Comparison of ENCODE assay signal across 20 mouse cellular contexts in genomic region chr10:30754082-30754481, GRCm38 (mm10). TPM values are rescaled to one million over a fixed set of nuclear protein-coding genes. Genes with fewer than 3 reads are reported as not detected.
DNase-seq lines count a peak whose midpoint lies in the region; ATAC-seq and TF ChIP-seq lines count a peak whose summit lies in the region.
"Had no signal": no experiment of that assay in that cellular context is flagged by ENCODE, and none has a peak within 500 bp of the region (broad histone marks: within the 10 kb centered on the region; RNA-seq: fewer than 3 reads in every experiment).

No protein-coding gene starts in this region.

- no peak overlapping the region for H3K9ac ChIP-seq in liver, embryonic 14.5 days (replicated peaks)
- no peak overlapping the region for H3K9ac ChIP-seq in liver, postnatal 0 days (replicated peaks)
- H3K9ac ChIP-seq in neural tube, embryonic 15.5 days (replicated peaks): no peak overlapping the region
- no peak overlapping the region for H3K9ac ChIP-seq in kidney, embryonic 14.5 days (ENCODE audit: low read depth, low read length)
- H3K9ac ChIP-seq: heart, embryonic 15.5 days; hindbrain, embryonic 12.5 days; midbrain, embryonic 13.5 days; stomach, embryonic 15.5 days had no signal

- H3K27me3 ChIP-seq in liver, embryonic 14.5 days (ENCODE audit: control insufficient read depth, insufficient read depth, low read length): no peaks in the 10 kb centered on the region
- no peaks in the 10 kb centered on the region for H3K27me3 ChIP-seq in liver, postnatal 0 days (ENCODE audit: insufficient read depth, low read length)
- no peaks in the 10 kb centered on the region for H3K27me3 ChIP-seq in neural tube, embryonic 15.5 days (replicated peaks)
- H3K27me3 ChIP-seq in kidney, embryonic 14.5 days (ENCODE audit: control insufficient read depth, insufficient read depth, low read length): no peaks in the 10 kb centered on the region
- H3K27me3 ChIP-seq: heart, embryonic 15.5 days; hindbrain, embryonic 12.5 days; megakaryocyte, embryonic 14.5 days; midbrain, embryonic 13.5 days; stomach, embryonic 15.5 days had no signal

- TF ChIP-seq POLR2A in bone marrow macrophage, adult 2 months (IDR thresholded peaks at IDR 0.05; ENCODE audit: borderline replicate concordance, low read depth, low read length): no peak

- WGBS in liver, embryonic 14.5 days (ENCODE audit: insufficient replicate concordance): 70% methylated on average over 3 of the region's 3 CpGs
- 62% methylated on average over 3 of the region's 3 CpGs for WGBS in liver, postnatal 0 days (ENCODE audit: insufficient replicate concordance)
- 25% methylated on average over 3 of the region's 3 CpGs for WGBS in neural tube, embryonic 15.5 days
- 73% methylated on average over 3 of the region's 3 CpGs for WGBS in kidney, embryonic 14.5 days

- H3K9me3 ChIP-seq in liver, embryonic 14.5 days (ENCODE audit: control insufficient read depth, low read length): peaks cover 3% of the 10 kb centered on the region; the same call in 1 of the 2 replicates
- H3K9me3 ChIP-seq in liver, postnatal 0 days (ENCODE audit: low read length): no peaks in the 10 kb centered on the region
- H3K9me3 ChIP-seq in neural tube, embryonic 15.5 days (replicated peaks): no peaks in the 10 kb centered on the region
- no peaks in the 10 kb centered on the region for H3K9me3 ChIP-seq in kidney, embryonic 14.5 days (ENCODE audit: control insufficient read depth, low read length)
- H3K9me3 ChIP-seq: heart, embryonic 15.5 days; hindbrain, embryonic 12.5 days; megakaryocyte, embryonic 14.5 days; midbrain, embryonic 13.5 days; stomach, embryonic 15.5 days had no signal

- no peaks in the 10 kb centered on the region; the same call in 1 of the 2 replicates for H3K36me3 ChIP-seq in liver, embryonic 14.5 days (replicated peaks; ENCODE audit: control insufficient read depth, insufficient read depth, low read depth)
- no peaks in the 10 kb centered on the region for H3K36me3 ChIP-seq in liver, postnatal 0 days (replicated peaks; ENCODE audit: insufficient read depth, low read length)
- 0 out of 2 replicates have a peak, but pooled peaks cover 3% of the 10 kb centered on the region for H3K36me3 ChIP-seq in neural tube, embryonic 15.5 days
- H3K36me3 ChIP-seq in kidney, embryonic 14.5 days (ENCODE audit: control insufficient read depth, insufficient read depth, low read length): no peaks in the 10 kb centered on the region
- H3K36me3 ChIP-seq: heart, embryonic 15.5 days; hindbrain, embryonic 12.5 days; midbrain, embryonic 13.5 days; stomach, embryonic 15.5 days had no signal

- no peak for ATAC-seq in liver, embryonic 14.5 days (ENCODE audit: insufficient read depth)
- ATAC-seq in liver, postnatal 0 days: no peak
- ATAC-seq in neural tube, embryonic 15.5 days (ENCODE audit: low FRiP score): peak; percentile 49; the same call in 1 of the 2 replicates
- no peak for ATAC-seq in kidney, embryonic 14.5 days (ENCODE audit: low FRiP score, low TSS enrichment)
- ATAC-seq: forebrain, embryonic 16.5 days; midbrain, embryonic 13.5 days had no signal

- peaks cover 54 to 63% of the 10 kb centered on the region in 2 experiments for H3K4me1 ChIP-seq in liver, embryonic 14.5 days (replicated peaks; ENCODE audit: control insufficient read depth in 2 of 2, insufficient read depth in 2 of 2, low read length in 1 of 2)
- peaks cover 25% of the 10 kb centered on the region for H3K4me1 ChIP-seq in liver, postnatal 0 days (ENCODE audit: insufficient read depth)
- peaks cover 37% of the 10 kb centered on the region for H3K4me1 ChIP-seq in bone marrow macrophage, adult 2 months (ENCODE audit: control insufficient read depth, insufficient read depth, low read length)
- 0 out of 2 replicates have a peak, but pooled peaks cover 3% of the 10 kb centered on the region for H3K4me1 ChIP-seq in neural tube, embryonic 15.5 days
- H3K4me1 ChIP-seq in kidney, embryonic 14.5 days (ENCODE audit: control insufficient read depth, insufficient read depth, low read length): no peaks in the 10 kb centered on the region
- H3K4me1 ChIP-seq: hindbrain, embryonic 12.5 days; midbrain, embryonic 13.5 days; stomach, embryonic 15.5 days had no signal

- no peak overlapping the region for H3K4me2 ChIP-seq in liver, embryonic 14.5 days (ENCODE audit: low read depth)
- no peak overlapping the region for H3K4me2 ChIP-seq in liver, postnatal 0 days (ENCODE audit: low read depth, low read length)
- H3K4me2 ChIP-seq in neural tube, embryonic 15.5 days: no peak overlapping the region
- H3K4me2 ChIP-seq in kidney, embryonic 14.5 days (replicated peaks; ENCODE audit: low read depth, low read length): no peak overlapping the region
- H3K4me2 ChIP-seq: hindbrain, embryonic 12.5 days; midbrain, embryonic 13.5 days; stomach, embryonic 15.5 days had no signal

- DNase-seq in layer of hippocampus, adult 2 months (ENCODE audit: low spot score in 2 of 2): peak in 1 of 2 experiments; percentile 26
- DNase-seq in layer of hippocampus, adult 11-12 months (ENCODE audit: low spot score): no peak
- no peak for DNase-seq in liver, embryonic 14.5 days (ENCODE audit: low read depth in 3 of 3, low spot score in 3 of 3)
- no peak for DNase-seq in liver, postnatal 0 days
- DNase-seq: adrenal gland, postnatal 25 days; cerebellum, adult 2 months; cerebellum, postnatal 14 days; gastrocnemius, postnatal 10 days; kidney, adult 8-10 months; kidney, postnatal 10 days; lung, postnatal 4 days had no signal

- no peak overlapping the region for H3K4me3 ChIP-seq in layer of hippocampus, adult 2 months
- H3K4me3 ChIP-seq in liver, embryonic 14.5 days (ENCODE audit: insufficient read depth in 1 of 2, low read depth in 2 of 2, low read length in 2 of 2): no peak overlapping the region
- no peak overlapping the region for H3K4me3 ChIP-seq in liver, postnatal 0 days (ENCODE audit: low read depth, low read length)
- no peak overlapping the region for H3K4me3 ChIP-seq in bone marrow macrophage, adult 2 months (ENCODE audit: insufficient read depth, low read length)
- H3K4me3 ChIP-seq in neural tube, embryonic 15.5 days (replicated peaks): no peak overlapping the region
- H3K4me3 ChIP-seq in kidney, embryonic 14.5 days (ENCODE audit: low read length): no peak overlapping the region
- H3K4me3 ChIP-seq: hindbrain, embryonic 12.5 days; midbrain, embryonic 13.5 days; stomach, embryonic 15.5 days had no signal

- 0 out of 2 replicates have a peak overlapping the region, but pooled peaks have one; percentile 47 for H3K27ac ChIP-seq in layer of hippocampus, adult 2 months
- H3K27ac ChIP-seq in liver, embryonic 14.5 days: peak overlapping the region; percentile 64
- no peak overlapping the region for H3K27ac ChIP-seq in liver, postnatal 0 days (ENCODE audit: low read depth)
- peak overlapping the region; percentile 48; the same call in 1 of the 2 replicates for H3K27ac ChIP-seq in bone marrow macrophage, adult 2 months (ENCODE audit: insufficient read depth, low read depth, low read length)
- H3K27ac ChIP-seq in neural tube, embryonic 15.5 days (replicated peaks): no peak overlapping the region
- H3K27ac ChIP-seq in kidney, embryonic 14.5 days (ENCODE audit: low read depth, low read length): no peak overlapping the region
- H3K27ac ChIP-seq: hindbrain, embryonic 12.5 days; midbrain, embryonic 13.5 days; stomach, embryonic 15.5 days had no signal

- TF ChIP-seq EP300 in liver, embryonic 14.5 days (IDR thresholded peaks at IDR 0.05; ENCODE audit: low read depth): no peak
- no peak for TF ChIP-seq EP300 in liver, postnatal 0 days (IDR thresholded peaks at IDR 0.05; ENCODE audit: low read depth)

- TF ChIP-seq CTCF in layer of hippocampus, adult 2 months (conservative IDR thresholded peaks at IDR 0.05): no peak
- TF ChIP-seq CTCF in liver, embryonic 14.5 days (IDR thresholded peaks at IDR 0.05; ENCODE audit: low read depth): no peak
- TF ChIP-seq CTCF in liver, postnatal 0 days (IDR thresholded peaks at IDR 0.05; ENCODE audit: low read depth): no peak
- TF ChIP-seq CTCF in bone marrow macrophage, adult 2 months (IDR thresholded peaks at IDR 0.05; ENCODE audit: low read depth, low read length): no peak

RNA-seq across cellular contexts. Expression of gene Ncoa7, which starts 49.0 kb away (rescaled TPM):
- 10 to 100 TPM; 98.8 to 99.0 TPM for total RNA-seq in layer of hippocampus, adult 2 months (2021)
- 4.9 and 7.7 TPM in 2 replicates for polyA plus RNA-seq in liver, embryonic 14.5 days (2012; rRNA removed)
- 9.0 and 10.6 TPM in 2 replicates for polyA plus RNA-seq in liver, embryonic 14.5 days (2014; fragmentation: Nextera tagmentation; extraction: Ambion mirVana)
- 6.4 TPM in 2 replicates for polyA plus RNA-seq in liver, postnatal 0 days (2015; fragmentation: Nextera tagmentation; extraction: Ambion mirVana)
- polyA plus RNA-seq in bone marrow macrophage, adult 2 months (2012; ENCODE audit: insufficient read depth, insufficient read length, missing spikeins): 24.9 and 30.0 TPM in 2 replicates
- 22.7 and 23.1 TPM in 2 replicates for polyA plus RNA-seq in neural tube, embryonic 15.5 days (2015; fragmentation: Nextera tagmentation; extraction: Ambion mirVana)
- 16.8 and 19.1 TPM in 2 replicates for polyA plus RNA-seq in kidney, embryonic 14.5 days (2014; fragmentation: Nextera tagmentation; extraction: Ambion mirVana)

Comparison
In these comparisons a context has a peak if more than half of its experiments do, and no peak if none do; other contexts are left out.
1. H3K27ac ChIP-seq: peak in layer of hippocampus, adult 2 months (single experiment), liver, embryonic 14.5 days (single experiment) and bone marrow macrophage, adult 2 months (single experiment); none in liver, postnatal 0 days (single experiment), neural tube, embryonic 15.5 days (single experiment) and kidney, embryonic 14.5 days (single experiment).